Comparison of ENCODE assay signal across 8 mouse cellular contexts in the genomic region with DNA sequence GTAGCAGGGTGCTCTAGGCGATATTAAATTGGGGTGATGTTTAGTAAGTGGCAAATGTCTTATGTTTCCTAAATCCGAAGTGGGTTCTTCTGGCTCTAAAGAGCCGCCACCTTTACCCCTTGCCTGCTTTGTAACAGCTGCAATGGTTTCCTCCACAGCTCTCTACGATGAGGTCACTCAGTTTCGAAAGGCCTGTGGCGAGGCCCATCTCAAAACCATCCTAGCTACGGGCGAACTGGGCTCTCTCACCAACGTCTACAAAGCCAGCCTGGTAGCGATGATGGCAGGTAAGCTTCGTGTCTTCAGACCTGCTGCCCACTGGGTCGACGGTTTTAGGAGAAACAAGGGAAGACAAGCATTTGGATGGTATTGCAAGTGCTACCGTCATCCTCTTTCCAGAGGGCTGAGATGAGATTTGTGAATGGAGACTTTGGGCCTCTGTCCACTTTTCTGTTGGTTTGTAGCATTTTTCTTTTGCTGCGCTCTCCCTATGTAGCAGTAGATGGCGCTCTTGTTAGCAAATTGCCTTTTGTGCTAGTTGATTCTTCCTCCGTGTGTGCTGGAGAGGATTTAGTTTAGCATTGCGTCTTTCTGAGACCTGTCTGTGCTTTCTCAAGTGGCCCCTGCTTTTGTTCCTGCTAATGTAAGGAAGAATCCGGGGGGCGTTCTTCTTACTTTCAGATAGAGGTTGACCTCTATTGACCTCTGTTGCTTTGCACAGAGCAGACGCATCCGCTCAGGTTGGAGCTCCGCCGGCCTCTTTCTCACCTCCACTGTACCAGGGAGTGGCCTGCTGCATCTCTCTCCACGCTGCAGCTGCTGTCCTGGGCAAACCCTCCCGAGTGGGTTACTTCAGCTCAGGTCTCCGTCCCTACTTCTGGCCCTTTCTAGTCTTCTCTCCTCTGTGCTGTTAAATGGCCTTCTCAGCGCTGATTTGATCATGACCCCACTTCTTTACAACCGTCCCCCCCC. TPM values are rescaled to one million over a fixed set of nuclear protein-coding genes. Genes with fewer than 3 reads are reported as not detected.
DNase-seq lines count a peak whose midpoint lies in the region; ATAC-seq and TF ChIP-seq lines count a peak whose summit lies in the region.

No protein-coding gene starts in this region.

- peak; percentile 38 for TF ChIP-seq CTCF in kidney, adult 2 months (conservative IDR thresholded peaks at IDR 0.05; ENCODE audit: insufficient read depth, insufficient read length, low read depth, low read length)

- 79% methylated on average over 29 of the region's 29 CpGs for WGBS in kidney, adult 2 months

- no peaks in the 10 kb centered on the region for H3K27me3 ChIP-seq in kidney, adult 2 months (replicated peaks; ENCODE audit: control insufficient read depth, insufficient read depth, low read length)

- no peak overlapping the region for H3K27ac ChIP-seq in kidney, adult 2 months (ENCODE audit: insufficient read depth, low read depth, low read length)

- intact Hi-C loops in left cerebral cortex, postnatal 14 days (cut with DNase I) = loop anchor here (5.0 kb wide), 1 partner anchor 355 kb away; no protein-coding TSS in a partner anchor

- no peak for TF ChIP-seq POLR2A in kidney, adult 2 months (IDR thresholded peaks at IDR 0.05; ENCODE audit: low read depth, low read length)

- H3K4me1 ChIP-seq in kidney, adult 2 months (ENCODE audit: control insufficient read depth, insufficient read depth, low read length) = no peaks in the 10 kb centered on the region

- no peak overlapping the region for H3K4me3 ChIP-seq in kidney, adult 2 months (ENCODE audit: insufficient read depth, low read depth, low read length)

- peaks cover 2% of the 10 kb centered on the region; the same call in 1 of the 2 replicates for H3K36me3 ChIP-seq in kidney, adult 2 months (ENCODE audit: control insufficient read depth, insufficient read depth, low read length)

- peak; percentile 23 for DNase-seq in kidney, adult 2 months
- DNase-seq in kidney, adult 8-10 months = no peak
- DNase-seq in ZHBTc4 (ENCODE audit: low read depth, low spot score) (peak; percentile 66), MN1 (ENCODE audit: low spot score) (no peak)
- DNase-seq in left cerebral cortex, postnatal 14 days (ENCODE audit: low spot score in 2 of 2) = peak; percentile 69 to 77
- DNase-seq in right cerebral cortex, adult 2 months (ENCODE audit: low spot score in 2 of 2) = peak; percentile 60 to 64
- no peak for DNase-seq in urinary bladder, adult 18-20 months (ENCODE audit: low spot score in 2 of 2)

- peak; percentile 95 for ATAC-seq in frontal cortex, adult (ENCODE audit: low TSS enrichment)

RNA-seq across cellular contexts. Expression of gene Dera, which starts 42.5 kb away (rescaled TPM):
- 36.0 and 38.2 TPM in 2 replicates for polyA plus RNA-seq in kidney, adult 2 months (2012; rRNA removed)
- 1 to 10 TPM; 6.1 to 7.9 TPM for total RNA-seq in left cerebral cortex, postnatal 14 days (2021)

Comparison
In these comparisons a context has a peak if more than half of its experiments do, and no peak if none do; other contexts are left out.
1. DNase-seq: peak in kidney, adult 2 months (single experiment), ZHBTc4 (single experiment), left cerebral cortex, postnatal 14 days (2 of 2) and right cerebral cortex, adult 2 months (2 of 2); none in kidney, adult 8-10 months (0 of 2), MN1 (single experiment) and urinary bladder, adult 18-20 months (0 of 2).